Mouse (Mus musculus) ovary, postnatal 36 days (tissue): ENCODE measurements at regions not wholly inside any gene's neighbourhood (a gene's known extent, or its start where the extent isn't known, plus 50 kb on each side); places are given as distances from the start of the nearest gene placed in this dataset.

Source experiments
- DNase-seq: peaks from one replicate; pipeline ENCODE4 v3.0.0; 2022; ENCODE audit warnings: low spot score, mixed read lengths

GRCm38 (mm10) chr9:50024820-50025219 is 226.1 kb upstream of the Ncam1 start:
- DNase-seq, result no peak

DNA sequence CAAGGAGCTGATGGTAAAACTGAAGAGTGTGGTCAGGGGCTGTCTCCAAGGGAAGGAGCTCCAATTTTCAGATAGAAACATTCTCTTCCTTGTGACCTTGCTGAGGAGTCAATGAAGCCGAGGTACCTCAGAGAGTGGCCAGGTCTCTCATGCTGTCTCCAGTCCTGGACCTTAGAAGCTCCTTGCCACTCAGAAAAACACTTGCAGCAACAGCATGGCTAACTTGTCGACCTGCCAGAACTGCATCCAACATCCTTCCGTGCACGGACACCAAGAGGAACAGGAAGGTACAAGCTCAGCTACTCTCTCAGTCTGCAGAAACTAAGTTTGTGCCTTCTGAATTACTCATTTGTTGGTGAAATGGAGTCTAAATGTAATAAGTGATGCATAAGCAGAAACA is 214.9 kb upstream of the Ncam1 start:
- DNase-seq, result no peak

GRCm38 (mm10) chr9:50005757-50006576 is 207.2 kb upstream of the Ncam1 start:
- DNase-seq, result peak; percentile 38

GRCm38 (mm10) chr9:50002695-50003094 is 204.0 kb upstream of the Ncam1 start:
- no peak for DNase-seq

- DNase-seq, result peak; percentile 20
Measured at GRCm38 (mm10) chr9:50000497-50001404, 202.0 kb upstream of the Ncam1 start.

GRCm38 (mm10) chr9:49999970-50000369 is 201.2 kb upstream of the Ncam1 start:
- peak; percentile 43 for DNase-seq

GRCm38 (mm10) chr9:49998101-49998500 is 199.4 kb upstream of the Ncam1 start:
- DNase-seq, result no peak

GRCm38 (mm10) chr9:49989464-49990271 is 190.9 kb upstream of the Ncam1 start:
- DNase-seq, result peak; percentile 90

DNA sequence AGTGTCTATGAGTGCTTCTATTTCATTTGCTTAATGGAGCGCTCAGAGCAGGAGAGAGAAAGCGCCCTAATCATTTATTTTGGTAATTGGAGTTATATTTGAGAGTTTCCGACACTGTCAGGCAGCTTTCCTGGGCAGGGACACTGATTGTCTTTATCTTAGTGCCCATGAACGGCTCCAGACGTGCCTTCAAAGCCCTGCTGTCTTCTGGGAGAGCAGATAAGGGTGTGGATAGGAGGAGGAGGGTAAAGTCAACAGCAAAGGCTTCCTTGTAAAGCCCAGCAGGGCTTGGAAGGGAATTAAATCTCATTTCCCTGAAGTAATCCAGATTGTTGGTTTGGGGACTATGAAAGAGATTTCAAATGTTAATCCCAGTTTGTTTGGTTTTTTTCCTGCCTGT is 189.3 kb upstream of the Ncam1 start:
- DNase-seq, result no peak

DNA sequence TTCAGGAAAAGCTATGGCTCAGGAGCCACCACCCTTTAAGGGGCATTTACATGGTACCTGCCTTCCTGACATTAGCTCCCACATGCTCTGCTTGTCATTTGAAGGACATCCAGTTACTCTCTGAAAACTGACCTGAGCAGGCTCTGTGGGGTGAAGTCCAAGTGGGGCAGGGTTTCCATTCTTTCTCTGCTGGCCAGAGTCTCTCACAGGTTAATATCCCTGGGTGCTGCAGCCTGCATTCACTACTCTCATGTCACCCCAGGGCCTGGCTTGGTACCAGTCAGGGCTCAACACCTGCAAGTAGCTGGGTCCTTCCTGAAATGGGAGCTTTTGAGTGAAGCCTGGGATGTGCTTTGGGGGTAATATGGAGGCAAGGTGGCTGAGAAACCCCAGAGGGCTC is 188.8 kb upstream of the Ncam1 start:
- DNase-seq, result no peak

DNA sequence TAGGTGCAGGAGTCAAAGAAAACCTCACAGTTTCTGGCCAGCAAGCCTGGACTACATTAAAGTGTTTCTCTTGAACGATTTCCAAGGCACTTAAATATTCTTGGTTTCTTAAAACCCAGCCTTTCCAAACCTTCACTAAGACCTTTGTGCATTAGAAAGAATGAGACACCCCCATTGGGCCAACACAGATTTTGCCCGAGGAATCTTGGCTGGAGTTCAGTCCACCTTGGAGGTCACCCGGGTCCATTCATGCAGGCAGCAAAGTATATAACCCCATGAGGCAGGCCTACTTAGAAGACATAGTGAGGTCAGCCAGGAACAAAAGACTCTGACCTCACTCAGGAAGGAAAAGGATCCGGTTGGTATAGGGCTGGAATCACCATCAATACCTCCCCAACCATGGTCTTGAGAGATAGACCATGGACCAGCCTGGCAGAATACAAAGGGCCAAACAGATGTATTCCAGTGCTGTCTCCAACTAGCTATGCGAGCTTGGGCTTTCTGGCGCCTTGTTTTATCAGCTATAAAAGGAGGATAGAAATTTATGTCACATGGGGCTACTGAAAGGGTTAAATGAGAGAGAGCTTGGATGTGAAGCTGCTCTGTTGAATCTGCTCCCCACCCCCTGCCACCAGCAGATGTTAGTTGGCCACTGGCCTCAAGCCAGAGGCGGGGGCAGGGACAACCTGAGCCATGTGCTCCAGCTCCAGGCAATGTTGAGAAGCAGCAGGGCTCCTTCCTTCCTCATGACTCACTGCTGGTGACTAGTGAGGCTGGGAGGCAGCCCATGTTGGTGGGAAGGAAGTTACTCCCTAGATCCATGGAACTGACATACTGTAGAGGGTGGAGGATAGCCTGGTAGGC is 181.9 kb upstream of the Ncam1 start:
- DNase-seq, result peak; percentile 34

DNA sequence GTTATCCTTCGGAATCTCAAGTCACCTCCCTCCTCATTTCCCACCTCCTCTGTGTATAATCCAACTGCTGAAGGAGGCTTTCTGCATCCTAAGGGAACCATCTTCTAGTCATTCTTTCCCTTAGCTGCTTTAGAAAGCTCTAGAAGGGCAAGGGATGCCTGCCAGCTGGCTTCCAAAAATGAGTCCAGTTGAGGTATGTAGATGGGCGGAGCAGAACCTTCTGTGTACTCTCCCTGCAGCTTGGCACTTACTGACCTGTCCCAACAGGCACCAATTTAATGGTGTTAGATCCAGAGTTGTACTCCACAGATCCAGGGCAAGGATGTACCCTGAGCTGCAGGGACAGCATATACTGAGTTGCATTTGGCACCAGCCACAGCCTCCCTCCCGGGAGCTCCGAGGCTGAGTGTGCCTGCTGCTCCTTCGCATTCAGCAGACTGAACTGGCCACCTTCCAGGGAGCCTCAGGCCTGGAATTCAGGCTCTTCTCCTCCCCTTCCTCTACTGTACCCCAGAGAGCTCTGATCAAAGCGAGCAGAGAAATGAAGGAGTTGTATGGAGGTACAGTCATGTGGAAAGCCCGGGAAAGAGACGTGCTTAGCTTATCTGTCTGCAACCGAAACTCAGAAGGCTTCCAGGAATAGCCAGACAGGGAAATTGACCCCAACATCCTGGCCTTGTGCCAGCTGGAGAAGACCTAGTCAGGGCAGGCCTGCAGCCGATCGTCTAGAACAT is 177.4 kb upstream of the Ncam1 start:
- peak; percentile 61 for DNase-seq

DNA sequence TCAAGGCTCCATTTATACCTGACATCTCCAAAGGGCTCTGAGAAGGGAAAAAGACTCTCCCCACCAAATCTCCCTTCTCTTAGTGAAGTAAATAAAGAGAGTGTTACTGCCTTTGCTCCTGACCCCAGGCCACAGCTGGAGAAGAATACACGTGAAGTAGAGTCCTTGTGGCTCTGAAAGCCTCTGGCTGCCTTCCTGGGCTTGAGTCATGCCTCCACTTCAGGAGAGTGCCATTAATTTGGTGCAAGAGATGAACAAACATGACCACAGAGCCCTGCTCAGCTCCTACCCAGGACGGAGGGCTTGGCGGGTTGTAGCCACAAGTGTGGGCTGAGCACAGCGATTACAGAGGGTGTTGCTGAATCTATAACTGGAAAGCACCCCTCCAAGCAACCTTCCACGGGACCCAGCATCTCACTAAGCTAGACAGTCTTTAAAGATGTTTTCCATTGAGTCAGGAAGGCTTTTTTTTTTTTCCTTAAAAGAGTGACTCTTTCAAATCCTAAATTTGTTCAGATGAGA is 175.3 kb upstream of the Ncam1 start:
- DNase-seq, result no peak

DNA sequence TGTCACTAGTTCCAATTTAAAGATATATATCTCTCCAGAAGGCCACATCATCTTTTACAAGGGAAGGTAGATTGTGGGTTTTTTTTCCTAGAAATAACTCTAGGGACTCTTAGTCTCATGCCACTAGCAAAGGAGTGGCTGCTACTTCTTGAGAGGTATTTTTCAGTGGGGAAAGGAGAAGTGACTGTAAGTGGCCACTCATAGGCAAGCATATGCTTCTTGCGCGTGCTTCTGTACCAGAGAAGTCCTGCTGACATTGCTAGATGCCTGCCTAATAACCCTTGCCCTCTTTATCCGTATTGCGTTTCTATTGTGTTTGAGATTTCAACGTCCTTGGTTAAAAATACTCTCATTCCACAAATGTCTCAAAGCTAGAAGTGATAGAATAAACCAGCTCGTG is 170.7 kb upstream of the Ncam1 start:
- DNase-seq, result no peak

GRCm38 (mm10) chr9:49964666-49965065 is 165.9 kb upstream of the Ncam1 start:
- DNase-seq, result no peak

GRCm38 (mm10) chr9:49962561-49963071 is 163.9 kb upstream of the Ncam1 start:
- DNase-seq, result no peak

DNA sequence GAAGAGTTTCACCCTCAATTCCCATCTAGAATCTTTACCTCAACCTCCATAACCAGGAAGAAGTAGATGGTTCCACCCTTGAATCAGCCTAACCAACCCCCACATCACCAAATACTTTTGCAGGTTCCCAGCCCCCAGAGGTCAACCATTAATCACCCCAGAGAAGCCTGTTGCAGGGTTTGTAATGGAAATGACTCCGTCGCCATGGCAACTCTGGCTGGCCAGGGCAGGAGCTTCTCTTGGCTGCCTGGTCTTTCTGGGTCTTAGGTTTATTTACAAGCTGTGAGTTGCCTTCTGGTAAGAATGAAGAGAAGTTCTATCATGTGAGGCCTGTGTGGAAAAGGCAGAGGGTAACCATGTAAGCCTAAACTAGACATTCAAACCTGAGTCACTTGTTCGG is 163.2 kb upstream of the Ncam1 start:
- peak; percentile 47 for DNase-seq

- no peak for DNase-seq
Measured at GRCm38 (mm10) chr9:49961329-49961728, 162.6 kb upstream of the Ncam1 start.

DNA sequence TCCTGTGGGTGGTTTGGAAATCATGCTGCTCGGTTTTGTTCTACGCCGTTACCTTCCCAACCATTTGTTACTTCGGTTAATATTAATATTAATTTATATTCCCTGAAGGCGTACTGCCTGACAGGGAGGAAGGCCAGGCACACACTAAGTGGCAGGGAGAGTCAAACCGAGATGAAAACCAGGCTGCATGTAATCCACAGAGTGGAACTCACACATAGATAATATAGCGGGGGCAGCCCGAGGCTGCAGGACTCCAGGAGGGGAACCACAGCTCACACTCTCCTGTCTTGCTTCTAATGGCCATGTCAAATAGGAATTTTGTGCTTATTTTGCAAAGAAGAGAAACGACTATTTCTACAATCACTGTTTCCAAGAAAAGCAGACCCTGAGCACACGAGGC is 161.3 kb upstream of the Ncam1 start:
- DNase-seq, result no peak

DNA sequence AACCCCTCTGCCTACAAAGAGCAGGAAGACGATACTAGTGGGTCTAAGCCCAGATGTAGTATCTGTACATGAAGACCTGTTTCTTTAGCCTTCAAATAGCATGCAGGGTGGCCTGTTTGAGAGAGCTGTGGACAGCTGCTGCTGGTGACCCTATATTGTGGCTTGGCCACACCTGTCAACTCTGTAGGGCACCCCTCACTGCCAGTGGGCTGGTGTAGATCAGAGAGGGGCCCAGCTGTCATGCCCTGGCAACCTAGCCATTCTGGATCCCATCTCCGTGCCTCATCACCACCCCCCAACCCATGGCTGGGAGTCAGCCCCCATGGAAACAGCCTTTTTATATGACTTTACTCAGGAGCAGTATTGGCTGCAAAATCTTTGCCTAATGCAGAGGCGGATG is 160.2 kb upstream of the Ncam1 start:
- DNase-seq, result no peak
